Mouse (Mus musculus) brain, embryonic 14.5 days (tissue): ENCODE data around the gene Plekha6.

Experiments used
- CTCF ChIP-seq: fragments of 200-500 bp; IDR thresholded peaks from 2 replicates; pipeline ENCODE4 v1.5.1; 2012; ENCODE audit warnings: inconsistent platforms, mild to moderate bottlenecking, moderate library complexity, borderline replicate concordance; ENCODE audit not compliant: insufficient read depth, insufficient read length; ENCODE audit errors: extremely low read depth
- POLR2A ChIP-seq: fragments of 200-500 bp; IDR thresholded peaks from 2 replicates; pipeline ENCODE4 v1.6.1; 2012; ENCODE audit warnings: mild to moderate bottlenecking, inconsistent platforms, borderline replicate concordance; ENCODE audit not compliant: poor library complexity, insufficient read depth, insufficient read length, severe bottlenecking; ENCODE audit errors: extremely low read depth

- TF ChIP-seq POLR2A (no peak), CTCF (no peak)
Measured at GRCm38 (mm10) chr1:133285907-133286306, 121.9 kb downstream of the Plekha6 start.
